In genomic region chr11:105936200-105936599, GRCm38 (mm10) we compare ENCODE assay signal across 10 mouse cellular contexts. TPM values are rescaled to one million over a fixed set of nuclear protein-coding genes. Genes with fewer than 3 reads are reported as not detected.
A peak's percentile ranks its signal among the peaks of the same experiment; 100 is the strongest.
DNase-seq lines count a peak whose midpoint lies in the region; ATAC-seq and TF ChIP-seq lines count a peak whose summit lies in the region.
"Had no signal": no experiment of that assay in that cellular context is flagged by ENCODE, and none has a peak within 500 bp of the region (broad histone marks: within the 10 kb centered on the region; RNA-seq: fewer than 3 reads in every experiment).

No protein-coding gene starts in this region.

- no peaks in the 10 kb centered on the region for H3K36me3 ChIP-seq in kidney, adult 2 months (ENCODE audit: control insufficient read depth, insufficient read depth, low read length)
- no peaks in the 10 kb centered on the region for H3K36me3 ChIP-seq in kidney, embryonic 16.5 days (ENCODE audit: insufficient read depth, low read length)
- H3K36me3 ChIP-seq in forebrain, embryonic 13.5 days (ENCODE audit: poor library complexity, severe bottlenecking) = no peaks in the 10 kb centered on the region
- H3K36me3 ChIP-seq in midbrain, embryonic 16.5 days (ENCODE audit: control insufficient read depth, insufficient read depth, low read length) = peaks cover 3% of the 10 kb centered on the region; the same call in 1 of the 2 replicates

- H3K27ac ChIP-seq in kidney, adult 2 months (ENCODE audit: insufficient read depth, low read depth, low read length) = no peak overlapping the region
- H3K27ac ChIP-seq in kidney, embryonic 16.5 days (ENCODE audit: low read length) = no peak overlapping the region
- no peak overlapping the region for H3K27ac ChIP-seq in forebrain, embryonic 13.5 days
- H3K27ac ChIP-seq in midbrain, embryonic 16.5 days (ENCODE audit: low read length) = no peak overlapping the region

- no peak for TF ChIP-seq POLR2A in kidney, adult 2 months (IDR thresholded peaks at IDR 0.05; ENCODE audit: low read depth, low read length)

- H3K4me1 ChIP-seq in kidney, adult 2 months (ENCODE audit: control insufficient read depth, insufficient read depth, low read length) = 0 out of 2 replicates have a peak, but pooled peaks cover 3% of the 10 kb centered on the region
- H3K4me1 ChIP-seq in kidney, embryonic 16.5 days (ENCODE audit: insufficient read depth, low read length) = no peaks in the 10 kb centered on the region
- H3K4me1 ChIP-seq in forebrain, embryonic 13.5 days = peaks cover 4% of the 10 kb centered on the region; the same call in 1 of the 2 replicates
- H3K4me1 ChIP-seq in midbrain, embryonic 16.5 days (ENCODE audit: control insufficient read depth, insufficient read depth, low read length) = no peaks in the 10 kb centered on the region

- no peak overlapping the region for H3K9ac ChIP-seq in kidney, embryonic 16.5 days (replicated peaks; ENCODE audit: low read length)
- no peak overlapping the region for H3K9ac ChIP-seq in forebrain, embryonic 13.5 days
- H3K9ac ChIP-seq in midbrain, embryonic 16.5 days (ENCODE audit: low read depth, low read length) = no peak overlapping the region

- H3K9me3 ChIP-seq in kidney, embryonic 16.5 days (ENCODE audit: low read length) = no peaks in the 10 kb centered on the region
- H3K9me3 ChIP-seq in forebrain, embryonic 13.5 days (replicated peaks) = no peaks in the 10 kb centered on the region
- H3K9me3 ChIP-seq in midbrain, embryonic 16.5 days (replicated peaks; ENCODE audit: control insufficient read depth, low read length, poor library complexity, severe bottlenecking) = no peaks in the 10 kb centered on the region

- no peak overlapping the region for H3K4me3 ChIP-seq in kidney, adult 2 months (ENCODE audit: insufficient read depth, low read depth, low read length)
- H3K4me3 ChIP-seq in kidney, embryonic 16.5 days (ENCODE audit: low read length) = no peak overlapping the region
- no peak overlapping the region for H3K4me3 ChIP-seq in forebrain, embryonic 13.5 days
- no peak overlapping the region for H3K4me3 ChIP-seq in midbrain, embryonic 16.5 days (ENCODE audit: low read depth, low read length)

- no peak for TF ChIP-seq CTCF in kidney, adult 2 months (conservative IDR thresholded peaks at IDR 0.05; ENCODE audit: insufficient read depth, insufficient read length, low read depth, low read length)

- DNase-seq in kidney, adult 2 months = peak; percentile 69
- DNase-seq in adrenal gland, postnatal 14 days = peak; percentile 78
- DNase-seq in gastrocnemius, adult 8-10 months (ENCODE audit: low spot score in 2 of 2) = peak; percentile 88 to 90
- DNase-seq in lung, postnatal 10 days = peak; percentile 88

- WGBS in kidney, adult 2 months = 71% methylated on average over 6 of the region's 6 CpGs
- WGBS in kidney, embryonic 16.5 days = 83% methylated on average over 6 of the region's 6 CpGs
- 87% methylated on average over 6 of the region's 6 CpGs for WGBS in forebrain, embryonic 13.5 days
- WGBS in midbrain, embryonic 16.5 days = 92% methylated on average over 6 of the region's 6 CpGs

- H3K4me2 ChIP-seq in kidney, embryonic 16.5 days (replicated peaks; ENCODE audit: low read depth, low read length) = no peak overlapping the region
- no peak overlapping the region for H3K4me2 ChIP-seq in forebrain, embryonic 13.5 days
- H3K4me2 ChIP-seq in midbrain, embryonic 16.5 days (ENCODE audit: low read length) = no peak overlapping the region

- H3K27me3 ChIP-seq in kidney, adult 2 months (replicated peaks; ENCODE audit: control insufficient read depth, insufficient read depth, low read length) = no peaks in the 10 kb centered on the region
- H3K27me3 ChIP-seq in kidney, embryonic 16.5 days (ENCODE audit: insufficient read depth, low read length) = no peaks in the 10 kb centered on the region
- H3K27me3 ChIP-seq in forebrain, embryonic 13.5 days = no peaks in the 10 kb centered on the region
- H3K27me3 ChIP-seq in midbrain, embryonic 16.5 days (ENCODE audit: control insufficient read depth, insufficient read depth, low read depth, low read length) = no peaks in the 10 kb centered on the region

- ATAC-seq in kidney, embryonic 16.5 days (ENCODE audit: low FRiP score, low TSS enrichment) = no peak
- ATAC-seq in granulocyte monocyte progenitor cell, adult 5-6 weeks (replicated peaks; ENCODE audit: poor library complexity, severe bottlenecking) = no peak
- no peak for ATAC-seq in forebrain, embryonic 13.5 days
- no peak for ATAC-seq in midbrain, embryonic 16.5 days

RNA-seq across cellular contexts. Expression of gene Cyb561, which starts 16.9 kb away (rescaled TPM):
- polyA plus RNA-seq in kidney, adult 2 months (2012; rRNA removed) = 31.1 and 32.2 TPM in 2 replicates
- polyA plus RNA-seq in kidney, embryonic 16.5 days (2015; fragmentation: Nextera tagmentation; extraction: Ambion mirVana) = 33.9 and 37.3 TPM in 2 replicates
- total RNA-seq in adrenal gland, postnatal 14 days (2021) = 142 and 145 TPM in 2 replicates
- total RNA-seq in gastrocnemius, adult 8-10 months (2022) = 1 to 10 TPM; 2.8 to 5.2 (median 3.8) TPM
- 0.56 and 1.6 TPM in 2 replicates for total RNA-seq in granulocyte monocyte progenitor cell, adult 5-6 weeks (2014; fragmentation: Nextera tagmentation)
- 0.69 and 0.82 TPM in 2 replicates for total RNA-seq in granulocyte monocyte progenitor cell, adult 5-6 weeks (2017)
- 17.2 and 21.4 TPM in 2 replicates for polyA plus RNA-seq in forebrain, embryonic 13.5 days (2015; fragmentation: Nextera tagmentation; extraction: Ambion mirVana)
- 83.7 and 87.0 TPM in 2 replicates for polyA plus RNA-seq in midbrain, embryonic 16.5 days (2015; fragmentation: Nextera tagmentation; extraction: Ambion mirVana)

RNA-seq across cellular contexts. Expression of gene Ace, which starts 31.5 kb away (rescaled TPM):
- 68.0 and 132 TPM in 2 replicates for polyA plus RNA-seq in kidney, adult 2 months (2012; rRNA removed)
- polyA plus RNA-seq in kidney, embryonic 16.5 days (2015; fragmentation: Nextera tagmentation; extraction: Ambion mirVana) = 17.5 and 18.6 TPM in 2 replicates
- 12.4 and 19.5 TPM in 2 replicates for total RNA-seq in adrenal gland, postnatal 14 days (2021)
- total RNA-seq in gastrocnemius, adult 8-10 months (2022) = 10 to 100 TPM in 3 of 4 experiments, 1 to 10 TPM in 1; 9.4 to 21.2 (median 13.4) TPM
- total RNA-seq in granulocyte monocyte progenitor cell, adult 5-6 weeks (2014; fragmentation: Nextera tagmentation) = not detected in 2 replicates
- total RNA-seq in granulocyte monocyte progenitor cell, adult 5-6 weeks (2017) = not detected in 2 replicates
- 0.57 and 0.97 TPM in 2 replicates for polyA plus RNA-seq in forebrain, embryonic 13.5 days (2015; fragmentation: Nextera tagmentation; extraction: Ambion mirVana)
- 7.0 and 8.2 TPM in 2 replicates for polyA plus RNA-seq in midbrain, embryonic 16.5 days (2015; fragmentation: Nextera tagmentation; extraction: Ambion mirVana)

RNA-seq across cellular contexts. Expression of gene Ace3, which starts 58.3 kb away (rescaled TPM):
- polyA plus RNA-seq in kidney, adult 2 months (2012; rRNA removed) = 0.06 and 0.07 TPM in 2 replicates
- not detected in 2 replicates for polyA plus RNA-seq in kidney, embryonic 16.5 days (2015; fragmentation: Nextera tagmentation; extraction: Ambion mirVana)
- total RNA-seq in adrenal gland, postnatal 14 days (2021) = not detected in 2 replicates
- not detected for total RNA-seq in gastrocnemius, adult 8-10 months (2022)
- total RNA-seq in granulocyte monocyte progenitor cell, adult 5-6 weeks (2014; fragmentation: Nextera tagmentation) = not detected in 2 replicates
- not detected in 2 replicates for total RNA-seq in granulocyte monocyte progenitor cell, adult 5-6 weeks (2017)
- polyA plus RNA-seq in forebrain, embryonic 13.5 days (2015; fragmentation: Nextera tagmentation; extraction: Ambion mirVana) = not detected in 2 replicates
- 0.09 TPM in 1 of 2 replicates, not detected in the other for polyA plus RNA-seq in midbrain, embryonic 16.5 days (2015; fragmentation: Nextera tagmentation; extraction: Ambion mirVana)
- polyA plus RNA-seq: embryonic facial prominence, embryonic 14.5 days; large intestine, adult 2 months had no signal
